Mouse (Mus musculus) C2C12 (cell line): ENCODE results near the gene Scarb1. TPM values are rescaled to one million over a fixed set of nuclear protein-coding genes. Genes with fewer than 3 reads are reported as not detected.

ENCODE experiments used
- H3K27me3 ChIP-seq: one replicate; pipeline ENCODE4 v1.6.1; 2011; ENCODE audit not compliant: control insufficient read depth, insufficient read depth, insufficient read length
- H3K36me3 ChIP-seq: one replicate; pipeline ENCODE4 v1.6.1; 2011; ENCODE audit not compliant: control insufficient read depth, insufficient read depth
- H3K4me3 ChIP-seq: one replicate; pipeline ENCODE4 v1.5.1; 2011; ENCODE audit warnings: mild to moderate bottlenecking, control low read depth; ENCODE audit not compliant: poor library complexity, insufficient read depth, severe bottlenecking
- H3K79me2 ChIP-seq: one replicate; pipeline ENCODE4 v1.6.1; 2011; ENCODE audit not compliant: control insufficient read depth, insufficient read depth
- H3K79me3 ChIP-seq: one replicate; pipeline ENCODE4 v1.6.1; 2011; ENCODE audit warnings: low read depth, control low read depth
- H3ac ChIP-seq: one replicate; pipeline ENCODE3; 2011; ENCODE audit warnings: low read depth; ENCODE audit not compliant: control insufficient read depth, insufficient read length
- CEBPB ChIP-seq: IDR thresholded peaks from one replicate; pipeline ENCODE4 v1.6.1; 2011; ENCODE audit warnings: low read depth, mild to moderate bottlenecking, control low read depth, moderate library complexity
- CTCF ChIP-seq: IDR thresholded peaks from one replicate; pipeline ENCODE4 v1.5.1; 2011; ENCODE audit not compliant: control insufficient read depth, insufficient read depth, insufficient read length
- FOSL1 ChIP-seq: IDR thresholded peaks from one replicate; pipeline ENCODE4 v1.8.0; 2011; ENCODE audit warnings: mild to moderate bottlenecking, low read length; ENCODE audit not compliant: poor library complexity, insufficient read depth, severe bottlenecking
- MAX ChIP-seq: IDR thresholded peaks from one replicate; pipeline ENCODE4 v1.6.1; 2011; ENCODE audit warnings: mild to moderate bottlenecking, control low read depth
- MYOD1 ChIP-seq: IDR thresholded peaks from one replicate; pipeline ENCODE4 v1.6.1; 2011; ENCODE audit warnings: low read depth; ENCODE audit not compliant: control insufficient read depth, insufficient read length
- MYOG ChIP-seq: IDR thresholded peaks from one replicate; pipeline ENCODE4 v1.6.1; 2011; ENCODE audit not compliant: control insufficient read depth, insufficient read length; ENCODE audit errors: extremely low read depth
- USF1 ChIP-seq: IDR thresholded peaks from one replicate; pipeline ENCODE4 v1.6.1; 2011; ENCODE audit warnings: low read depth, mild to moderate bottlenecking, control low read depth, moderate library complexity
- polyA plus RNA-seq: library from polyadenylated mRNA; unstranded; fragments of >200 nt; fragmentation: generic; extraction: Trizol; gene quantifications from one replicate; pipeline ENCODE4 v1.2.1, GENCODE M21; 2012; ENCODE audit warnings: missing spikeins

The Scarb1 gene
- polyA plus RNA-seq, 1 experiment = 31.4 TPM

- Histone ChIP-seq H3ac (no peak overlapping the region), H3K36me3 (peaks cover 17% of the 10 kb centered on the region), H3K79me2 (peaks cover 23% of the 10 kb centered on the region), H3K4me3 (no peak overlapping the region), H3K79me3 (peaks cover 8% of the 10 kb centered on the region), H3K27me3 (no peaks in the 10 kb centered on the region)
- TF ChIP-seq FOSL1 (no peak), USF1 (no peak), CTCF (no peak), MYOG (no peak), CEBPB (no peak), MAX (no peak), MYOD1 (no peak)
These were observed 41.2 kb upstream of the Scarb1 start for GRCm38 (mm10) chr5:125381954-125382672.

- Histone ChIP-seq H3K79me3 (no peaks in the 10 kb centered on the region), H3K4me3 (no peak overlapping the region), H3K79me2 (peaks cover under 1% of the 10 kb centered on the region), H3K27me3 (no peaks in the 10 kb centered on the region), H3K36me3 (no peaks in the 10 kb centered on the region), H3ac (no peak overlapping the region)
- TF ChIP-seq MYOD1 = no peak
- peak; percentile 12 for TF ChIP-seq CTCF
- no peak for TF ChIP-seq FOSL1
These were observed 38.0 kb upstream of the Scarb1 start for GRCm38 (mm10) chr5:125378919-125379318.

GRCm38 (mm10) chr5:125377214-125377613 is 36.3 kb upstream of the Scarb1 start:
- Histone ChIP-seq H3K36me3 (no peaks in the 10 kb centered on the region), H3ac (no peak overlapping the region), H3K79me3 (no peaks in the 10 kb centered on the region), H3K4me3 (no peak overlapping the region), H3K27me3 (no peaks in the 10 kb centered on the region), H3K79me2 (no peaks in the 10 kb centered on the region)
- TF ChIP-seq MAX (no peak), CTCF (no peak), CEBPB (no peak), MYOD1 (no peak), FOSL1 (no peak), MYOG (no peak), USF1 (no peak)

GRCm38 (mm10) chr5:125375871-125376270 is 35.0 kb upstream of the Scarb1 start:
- Histone ChIP-seq H3K79me3 (no peaks in the 10 kb centered on the region), H3K79me2 (no peaks in the 10 kb centered on the region), H3K27me3 (no peaks in the 10 kb centered on the region), H3ac (no peak overlapping the region), H3K4me3 (no peak overlapping the region), H3K36me3 (no peaks in the 10 kb centered on the region)
- TF ChIP-seq USF1 (no peak), MAX (no peak), MYOD1 (no peak), CEBPB (no peak), MYOG (no peak)

GRCm38 (mm10) chr5:125372027-125372426 is 31.1 kb upstream of the Scarb1 start:
- Histone ChIP-seq H3K27me3 (no peaks in the 10 kb centered on the region), H3K4me3 (no peak overlapping the region)
- TF ChIP-seq MAX (no peak), USF1 (no peak), FOSL1 (no peak), CEBPB (no peak), CTCF (no peak), MYOD1 (no peak), MYOG (no peak)

GRCm38 (mm10) chr5:125370950-125371693 is 30.2 kb upstream of the Scarb1 start:
- Histone ChIP-seq H3K36me3 (no peaks in the 10 kb centered on the region), H3K79me3 (no peaks in the 10 kb centered on the region), H3ac (no peak overlapping the region), H3K79me2 (no peaks in the 10 kb centered on the region), H3K4me3 (no peak overlapping the region), H3K27me3 (no peaks in the 10 kb centered on the region)
- TF ChIP-seq CEBPB = no peak
- no peak for TF ChIP-seq MAX
- no peak for TF ChIP-seq FOSL1
- no peak for TF ChIP-seq CTCF
- no peak for TF ChIP-seq MYOD1

More at GRCm38 (mm10) chr5:125372027-125372426, 31.1 kb upstream of the Scarb1 start:
- no peaks in the 10 kb centered on the region for H3K79me3 ChIP-seq
- no peaks in the 10 kb centered on the region for H3K79me2 ChIP-seq
- H3K36me3 ChIP-seq = no peaks in the 10 kb centered on the region
- no peak overlapping the region for H3ac ChIP-seq
